Mouse (Mus musculus): ENCODE results near the gene Fgf23.

Fgf23 gene

GRCm38 (mm10) chr6:127072817-127073216 lies at the start of gene Fgf23:
Gene Fgf23, plus strand, starts transcription at chr6:127072902.
- no peak for DNase-seq

DNA sequence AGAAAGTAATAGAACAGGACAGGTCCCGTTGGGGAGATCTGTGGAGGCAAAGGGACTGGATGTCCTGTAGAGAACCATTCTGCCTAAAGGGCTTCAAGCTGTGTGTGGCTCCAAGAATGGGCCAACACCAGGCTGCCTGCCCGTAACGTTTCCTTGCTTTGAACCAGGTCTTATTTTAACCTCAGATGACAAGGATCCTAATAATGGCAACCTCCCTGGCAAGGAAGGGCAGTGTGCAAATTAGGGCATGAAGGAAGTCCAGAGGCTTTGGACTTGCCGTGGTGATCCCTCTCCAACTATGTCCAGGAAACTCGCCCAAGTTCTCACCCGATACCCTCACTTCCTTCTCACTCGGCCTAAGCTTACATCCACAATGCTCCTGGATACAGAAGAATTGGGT lies 47.9 kb upstream of the Fgf23 start:
- DNase-seq = no peak

- DNase-seq = no peak
Measured at GRCm38 (mm10) chr6:127034760-127035159, 37.9 kb upstream of the Fgf23 start.

GRCm38 (mm10) chr6:127044909-127045308 lies 27.8 kb upstream of the Fgf23 start:
- DNase-seq = no peak

GRCm38 (mm10) chr6:127050847-127051246 lies 21.9 kb upstream of the Fgf23 start:
- no peak for DNase-seq

- DNase-seq = no peak
Measured at GRCm38 (mm10) chr6:127056990-127057588, 15.6 kb upstream of the Fgf23 start.

- no peak for DNase-seq
Measured at GRCm38 (mm10) chr6:127059975-127060374, 12.7 kb upstream of the Fgf23 start.

DNA sequence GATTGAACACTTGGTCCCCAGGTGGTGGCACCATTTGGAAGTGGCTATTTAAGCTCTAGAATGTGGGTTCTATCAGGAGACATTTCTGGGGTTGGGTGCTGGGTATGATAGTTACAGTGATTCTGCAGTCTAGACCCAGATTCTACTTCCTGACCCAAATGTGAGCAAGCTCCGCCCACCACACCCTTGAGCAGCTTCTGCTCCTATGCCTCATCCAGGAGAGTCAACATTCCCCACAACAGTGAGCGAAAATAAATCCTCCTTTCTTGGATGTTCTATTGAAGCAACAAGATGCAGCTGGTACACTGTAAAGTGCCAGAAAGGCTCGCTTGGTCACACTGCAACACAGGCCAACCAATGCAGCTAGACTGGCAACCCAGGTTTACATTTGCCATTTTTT lies 8.8 kb upstream of the Fgf23 start:
- DNase-seq = no peak

DNA sequence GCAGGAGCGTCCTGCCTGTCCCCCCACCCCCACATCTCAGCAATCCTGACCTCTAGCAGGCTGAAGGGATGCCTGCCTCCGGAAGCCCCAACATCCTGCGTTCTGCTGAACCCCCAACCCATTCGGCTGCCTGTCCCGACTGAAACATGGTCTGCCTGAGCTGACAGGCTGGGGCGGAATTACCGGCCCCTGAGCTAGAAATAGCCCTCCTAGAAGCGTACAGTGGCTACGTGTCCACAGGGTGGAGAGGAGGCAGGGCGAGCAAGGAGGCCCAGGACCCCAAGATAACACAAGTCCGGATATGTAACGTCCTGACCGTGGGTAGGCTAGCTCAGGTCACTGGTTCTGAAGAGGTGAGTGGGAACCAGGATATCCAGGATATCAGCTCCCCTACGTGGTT lies 7.9 kb upstream of the Fgf23 start:
- no peak for DNase-seq

GRCm38 (mm10) chr6:127079867-127080731 lies 7.4 kb downstream of the Fgf23 start:
- DNase-seq = peak; percentile 37 to 38

DNA sequence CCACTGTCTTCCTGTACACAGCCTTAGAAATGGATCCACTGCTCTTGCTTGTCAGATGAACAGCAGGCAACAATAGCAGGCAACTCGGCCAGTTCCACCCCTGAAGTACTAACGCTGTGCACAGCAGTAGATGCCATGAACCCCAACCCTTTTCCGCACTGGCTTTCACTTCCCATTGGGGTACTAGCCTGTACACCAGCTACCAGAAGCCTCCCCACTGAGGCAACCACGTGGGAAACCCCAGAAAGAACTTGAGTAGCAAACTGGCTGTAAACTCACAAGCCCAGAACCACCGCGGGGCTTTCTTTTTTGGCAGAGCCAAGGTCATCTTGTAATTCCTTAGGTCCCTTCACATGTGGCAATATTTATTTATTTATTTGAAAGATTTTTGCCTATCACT lies 9.1 kb downstream of the Fgf23 start:
- DNase-seq = no peak

- DNase-seq = no peak
Measured at GRCm38 (mm10) chr6:127086739-127087138, 14.0 kb downstream of the Fgf23 start.

- no peak for DNase-seq
Measured at GRCm38 (mm10) chr6:127094565-127094964, 21.9 kb downstream of the Fgf23 start.

DNA sequence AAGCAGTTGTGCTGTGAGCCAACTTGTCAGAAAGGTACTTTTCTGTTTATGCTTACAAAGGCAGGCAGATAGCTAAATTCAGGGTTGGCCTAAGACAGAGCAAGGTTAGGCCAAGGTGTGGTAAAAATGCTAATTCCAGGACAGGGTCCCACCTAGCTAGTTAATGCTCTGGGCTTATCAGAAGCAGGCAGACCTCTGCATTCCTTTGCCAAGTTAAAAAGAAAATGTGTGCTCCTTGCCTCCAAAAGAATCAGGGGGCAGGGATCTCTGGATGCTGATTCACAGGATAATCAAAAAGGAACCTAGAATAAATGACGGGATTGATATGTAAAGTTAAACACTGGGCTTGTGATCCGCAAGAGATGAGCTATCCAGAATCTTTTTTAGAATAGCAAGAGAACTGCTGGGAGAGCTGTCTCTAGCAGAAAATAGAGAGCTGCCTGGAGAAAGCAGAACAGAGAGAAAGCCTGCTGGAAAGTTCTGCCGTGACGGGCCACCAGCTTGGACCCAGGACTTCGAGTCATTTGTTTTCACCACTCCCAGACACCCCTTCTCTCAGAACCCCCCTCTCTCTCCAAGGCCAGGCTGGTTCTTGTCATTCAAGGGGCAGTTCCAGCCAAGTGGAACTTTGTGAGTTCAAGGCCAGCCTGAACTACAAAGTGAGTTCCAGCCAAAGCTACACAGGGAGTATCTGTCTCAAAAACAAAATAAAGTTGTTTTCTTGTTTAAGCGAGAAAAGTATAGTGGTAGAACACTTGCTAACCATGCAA lies 31.0 kb downstream of the Fgf23 start:
- no peak for DNase-seq

DNA sequence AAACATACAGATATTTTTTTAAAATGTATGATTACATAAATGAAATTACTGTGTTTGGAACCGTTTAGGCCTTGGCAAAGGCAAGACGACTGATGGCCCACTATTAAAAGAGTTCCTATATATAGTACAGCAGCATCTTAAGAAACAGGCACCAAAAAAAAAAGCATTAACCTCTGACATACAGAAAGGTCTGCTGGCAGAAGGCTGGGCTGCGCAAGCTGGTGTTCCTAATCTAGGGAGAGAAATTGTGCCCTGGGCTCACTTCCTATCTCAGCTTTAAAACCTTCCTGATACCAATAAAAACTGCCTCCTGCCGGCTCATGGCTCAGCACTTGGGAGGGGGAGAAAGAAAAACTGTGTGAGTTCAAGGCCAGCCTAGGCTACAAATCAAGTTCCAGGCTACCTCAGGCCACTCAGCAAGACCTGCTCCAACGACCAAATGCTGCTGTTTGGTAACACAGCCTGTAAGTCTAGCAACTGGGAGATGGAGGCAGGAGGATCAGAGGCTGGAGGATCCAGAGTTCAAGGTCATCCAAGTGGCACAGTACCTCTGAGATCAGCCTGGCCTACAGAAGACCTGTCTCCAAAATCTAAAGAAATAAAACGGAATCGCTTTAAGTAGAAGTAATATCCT lies 31.8 kb downstream of the Fgf23 start:
- DNase-seq = no peak

DNA sequence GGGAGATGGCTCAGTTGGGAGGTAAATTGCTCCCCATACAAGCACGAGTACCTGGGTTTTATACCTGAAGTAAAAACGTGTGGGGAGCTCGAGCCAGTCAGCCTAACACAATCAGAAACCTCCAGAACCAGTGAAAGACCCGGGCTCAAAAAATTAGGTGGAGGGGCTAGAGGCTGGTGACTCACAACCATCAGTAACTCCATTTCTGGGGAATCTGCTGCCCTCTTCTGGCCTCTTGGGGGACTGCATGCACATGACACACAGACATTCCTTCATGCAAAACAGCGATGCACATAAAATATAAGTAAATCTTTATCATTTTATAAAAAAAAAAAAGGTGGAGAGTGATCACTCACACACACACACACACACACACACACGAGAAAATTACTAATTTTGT lies 32.4 kb downstream of the Fgf23 start:
- peak in 1 of 2 experiments; percentile 14 for DNase-seq

DNA sequence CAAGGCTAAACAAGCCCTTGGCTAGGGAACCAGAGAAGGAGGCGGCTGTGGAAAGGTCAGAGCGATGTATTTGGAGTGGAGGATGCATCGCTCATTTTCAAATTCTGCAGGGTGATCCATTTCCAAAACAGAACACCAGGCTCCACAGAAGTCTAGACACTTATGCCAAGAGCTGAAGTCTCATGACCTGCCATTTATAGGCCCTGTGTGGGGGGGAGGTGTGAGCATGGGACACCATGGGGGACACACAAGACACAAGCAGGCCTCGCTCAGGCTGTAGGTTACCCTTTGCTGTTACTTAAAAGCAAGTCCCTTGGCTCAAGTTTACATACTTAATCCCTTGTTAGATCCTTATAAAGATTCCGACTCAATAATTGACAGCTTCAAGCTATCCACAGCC lies 33.5 kb downstream of the Fgf23 start:
- no peak for DNase-seq

DNA sequence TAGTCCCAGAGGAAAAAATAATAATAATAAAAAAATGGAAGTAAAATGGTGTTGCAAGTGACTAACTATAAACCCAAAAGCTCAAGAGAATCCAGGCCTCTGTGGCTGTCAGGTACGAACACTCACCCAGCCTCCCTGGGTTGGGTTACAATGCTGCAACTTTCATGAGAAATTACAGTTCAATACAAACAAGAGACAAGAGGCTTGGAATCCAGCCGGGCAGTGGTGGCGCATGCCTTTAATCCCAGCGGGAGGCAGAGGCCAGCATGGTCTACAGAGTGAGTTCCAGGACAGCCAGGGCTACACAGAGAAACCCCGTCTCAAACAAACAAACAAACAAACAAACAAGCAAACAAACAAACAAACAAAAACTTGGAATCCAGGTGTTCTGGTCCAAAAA lies 34.0 kb downstream of the Fgf23 start:
- DNase-seq = peak; percentile 45 to 59

DNA sequence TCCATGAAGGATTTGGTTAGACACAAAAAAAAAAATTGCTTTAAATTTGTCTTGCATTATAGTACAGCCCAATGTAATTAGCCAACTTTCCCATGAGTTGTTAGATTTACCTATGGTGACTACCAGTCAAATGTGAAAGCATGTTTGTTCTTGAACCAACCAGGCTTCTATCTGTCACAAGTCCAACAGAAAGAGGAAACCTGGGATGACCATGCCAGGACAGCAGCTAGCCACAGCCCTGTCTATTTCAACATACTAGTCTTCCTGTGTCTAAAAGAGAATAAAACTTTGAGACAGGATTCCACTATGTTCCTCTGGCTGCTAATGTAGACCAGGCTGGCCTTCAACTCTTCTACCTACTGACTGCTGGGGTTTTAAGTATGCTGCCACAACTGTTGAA lies 34.7 kb downstream of the Fgf23 start:
- DNase-seq = no peak

GRCm38 (mm10) chr6:127108368-127109060 lies 35.8 kb downstream of the Fgf23 start:
- no peak for DNase-seq

DNA sequence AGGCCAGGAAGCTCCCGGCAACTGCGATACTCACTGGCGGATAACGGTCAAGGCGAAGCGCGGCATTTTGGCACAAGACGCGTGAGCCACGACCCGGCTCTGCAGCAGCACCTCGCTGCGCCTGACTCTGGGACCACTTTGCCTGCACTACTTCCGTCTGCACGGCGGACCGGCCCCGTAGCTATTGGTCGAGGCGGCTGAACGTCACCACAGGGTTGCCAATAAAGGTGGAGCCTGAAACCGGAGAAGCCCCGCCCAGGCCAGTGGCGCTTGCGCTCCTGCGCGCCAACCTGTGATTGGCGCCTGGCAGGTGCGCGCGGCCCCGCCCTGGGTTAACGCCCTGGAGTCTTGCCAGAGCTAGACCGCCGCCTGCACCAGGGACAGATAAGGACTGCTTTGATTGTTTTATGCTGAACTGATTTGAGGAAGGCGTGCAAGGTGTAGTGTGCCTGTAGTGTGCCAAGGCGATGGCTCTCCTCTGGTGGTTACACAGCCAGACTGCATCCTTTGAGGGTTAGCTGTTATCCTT lies 36.8 kb downstream of the Fgf23 start, which contains the start of gene Tigar:
Tigar (minus strand) TSS at position 156 of the 529 bp plus-strand sequence.
- peak; percentile 95 to 97 for DNase-seq
